Mouse (Mus musculus): Measurements from ENCODE around the gene Wdfy4.

Wdfy4 gene

DNA sequence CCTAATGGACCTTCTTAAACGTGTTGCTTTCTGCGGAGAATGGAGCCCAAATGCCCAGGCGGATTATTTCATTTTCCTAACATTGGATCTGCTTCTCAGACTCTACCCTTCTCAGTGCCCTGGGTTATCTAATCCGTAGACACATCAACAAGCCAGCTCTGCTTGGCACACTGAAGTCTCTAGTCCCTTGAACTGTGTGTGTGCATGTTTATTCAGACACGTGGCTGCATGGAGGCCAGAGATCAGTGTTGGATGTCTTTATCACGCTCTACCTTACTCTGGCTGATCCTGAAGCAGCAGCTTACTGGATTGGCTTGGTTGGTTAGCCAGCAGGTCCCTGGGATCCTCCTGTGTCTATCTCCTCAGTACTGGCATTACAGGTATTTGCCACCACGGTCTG is 113.0 kb downstream of the Wdfy4 start:
- DNase-seq, result no peak

DNA sequence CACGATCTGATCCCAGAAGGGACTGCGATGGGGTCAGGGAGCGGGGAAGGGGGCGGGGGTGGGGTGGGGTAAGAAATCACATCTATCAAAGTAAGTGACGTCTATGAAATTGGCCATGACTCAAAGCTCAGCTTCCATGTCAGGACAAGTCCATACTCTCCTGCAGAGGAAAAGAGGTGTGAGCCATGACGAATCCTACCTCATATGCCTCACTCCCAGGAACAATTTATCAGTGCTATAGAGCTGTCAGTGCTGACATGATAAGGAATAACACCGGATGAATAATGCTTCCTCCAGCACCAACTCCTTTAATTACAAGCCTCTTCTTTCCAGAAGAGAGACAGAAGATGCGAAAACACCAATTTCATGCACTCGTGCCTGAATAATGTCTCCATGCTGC is 117.6 kb downstream of the Wdfy4 start:
- no peak for DNase-seq

DNA sequence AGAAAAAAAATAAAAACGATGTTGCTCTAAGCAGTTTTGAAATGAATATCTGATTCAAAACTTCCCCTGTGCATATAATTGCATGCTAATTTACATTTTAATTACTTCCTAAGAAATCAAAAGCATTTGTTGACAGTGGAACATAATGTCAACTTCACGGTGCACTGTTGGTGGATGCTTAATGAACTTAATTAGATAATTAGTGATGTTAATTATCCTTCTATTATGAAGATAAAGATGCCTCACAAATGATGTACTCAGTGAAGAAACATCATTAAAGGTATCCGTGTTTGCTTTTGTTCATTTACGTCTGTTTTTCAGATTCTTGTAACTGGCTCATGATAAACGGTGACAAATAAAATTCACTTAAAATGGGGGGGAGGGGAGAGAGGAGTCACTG is 122.3 kb downstream of the Wdfy4 start:
- DNase-seq, result no peak

GRCm38 (mm10) chr14:33058881-33059660 is 126.2 kb downstream of the Wdfy4 start:
- no peak for DNase-seq

GRCm38 (mm10) chr14:33053441-33053840 is 131.9 kb downstream of the Wdfy4 start:
- no peak for DNase-seq

GRCm38 (mm10) chr14:33045217-33045616 is 140.1 kb downstream of the Wdfy4 start:
- DNase-seq, result no peak

DNA sequence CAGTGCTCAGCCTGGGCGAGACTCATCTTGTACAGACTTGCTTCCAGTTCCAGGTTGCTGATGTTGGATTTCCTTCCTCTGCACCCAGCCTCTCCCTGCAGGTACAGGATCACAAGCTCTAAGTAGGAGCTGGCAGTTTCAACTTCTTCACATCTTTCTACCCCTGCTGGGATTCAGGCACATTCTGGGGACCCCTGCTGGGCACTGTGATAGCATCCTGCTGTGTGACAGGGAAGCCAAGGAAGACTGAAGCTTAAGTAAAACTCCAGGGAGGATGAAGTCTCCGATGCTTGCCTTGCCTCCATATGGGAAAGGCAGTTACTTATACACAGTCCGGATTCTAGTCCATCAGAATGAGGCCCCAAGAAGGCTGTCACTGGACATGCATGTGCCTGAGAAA is 148.5 kb downstream of the Wdfy4 start:
- no peak for DNase-seq

DNA sequence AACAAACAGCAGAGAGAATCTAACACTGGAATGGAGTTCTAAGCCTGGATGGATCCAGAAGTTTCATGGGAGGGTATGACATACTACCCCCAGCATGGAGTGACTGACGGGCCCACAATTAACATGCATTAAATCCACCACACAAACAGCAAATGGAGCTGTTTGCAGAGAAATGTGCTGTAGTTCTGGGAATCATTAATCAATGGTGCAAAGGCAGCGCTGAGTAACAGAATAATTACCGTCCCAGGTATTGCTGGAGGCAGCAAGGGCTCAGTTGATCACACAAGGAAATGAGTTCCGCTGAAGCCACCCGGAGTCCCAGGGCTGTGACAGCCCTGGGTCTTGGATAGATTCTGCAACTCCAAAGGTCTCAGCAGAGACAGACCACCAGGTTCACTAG is 149.9 kb downstream of the Wdfy4 start:
- no peak for DNase-seq

GRCm38 (mm10) chr14:33033424-33033823 is 151.9 kb downstream of the Wdfy4 start:
- DNase-seq, result no peak

GRCm38 (mm10) chr14:33030849-33031248 is 154.5 kb downstream of the Wdfy4 start:
- DNase-seq, result no peak

DNA sequence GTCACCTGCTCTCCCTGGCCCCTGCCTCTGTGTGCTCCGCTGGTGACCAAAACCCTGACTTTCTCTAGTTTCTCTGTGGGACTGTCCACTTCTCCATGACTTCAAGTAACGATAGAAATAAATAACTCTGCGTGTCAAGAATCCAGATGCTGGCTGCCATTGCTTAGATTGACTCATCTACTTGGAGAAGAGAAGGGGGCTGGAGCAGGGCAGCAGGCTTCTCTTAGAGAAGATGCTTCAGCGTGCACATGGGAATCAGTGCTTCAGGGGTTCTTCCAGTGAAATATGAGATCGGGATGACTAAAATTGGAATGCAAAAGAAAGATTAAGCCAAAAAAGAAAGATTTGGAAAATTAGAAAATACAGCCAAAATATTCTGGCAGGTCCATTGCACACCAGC is 165.7 kb downstream of the Wdfy4 start:
- no peak for DNase-seq

DNA sequence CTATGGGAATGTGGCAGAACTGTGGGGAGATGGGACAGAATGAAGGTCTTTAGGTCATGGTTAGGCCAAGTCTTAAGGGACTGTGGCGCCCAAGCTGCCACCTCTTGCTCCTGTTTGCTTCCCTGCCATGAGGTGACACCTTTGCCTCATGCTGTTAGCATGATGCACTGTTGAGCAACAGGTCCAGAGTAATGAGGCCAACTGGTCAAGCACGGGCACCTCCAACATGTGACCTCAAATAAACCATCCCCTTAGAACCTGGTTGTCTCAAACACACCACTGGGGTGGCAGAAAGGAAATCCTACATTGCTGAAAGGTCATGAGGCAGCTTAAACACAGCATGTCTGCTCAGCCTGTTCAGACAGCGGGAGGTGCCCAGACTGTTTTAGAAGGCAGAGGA is 166.3 kb downstream of the Wdfy4 start:
- no peak for DNase-seq

DNA sequence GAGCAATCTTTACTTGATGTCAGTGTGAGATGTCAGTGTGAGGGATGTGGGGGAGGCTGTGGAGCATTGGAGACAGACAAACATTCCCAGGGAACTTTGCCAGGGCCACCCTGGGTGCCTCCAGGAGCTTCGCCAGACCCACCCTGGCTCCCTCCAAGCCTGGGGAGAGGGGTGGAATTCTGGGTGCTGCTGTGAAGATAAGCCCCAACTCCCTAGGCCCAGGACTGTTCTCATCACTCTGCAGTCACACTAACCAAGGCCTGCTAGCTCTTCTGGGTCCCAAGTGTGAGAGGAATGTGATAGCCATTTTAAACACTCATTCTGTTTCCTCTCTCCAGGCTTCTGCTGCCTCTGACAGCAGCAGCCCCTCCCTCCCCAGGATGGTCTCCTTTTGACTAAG is 177.7 kb downstream of the Wdfy4 start:
- DNase-seq, result no peak

GRCm38 (mm10) chr14:33005114-33005513 is 180.2 kb downstream of the Wdfy4 start:
- DNase-seq, result no peak

GRCm38 (mm10) chr14:33000112-33000979 is 185.0 kb downstream of the Wdfy4 start:
- no peak for DNase-seq

GRCm38 (mm10) chr14:32999511-32999910 is 185.8 kb downstream of the Wdfy4 start:
- DNase-seq, result no peak

DNA sequence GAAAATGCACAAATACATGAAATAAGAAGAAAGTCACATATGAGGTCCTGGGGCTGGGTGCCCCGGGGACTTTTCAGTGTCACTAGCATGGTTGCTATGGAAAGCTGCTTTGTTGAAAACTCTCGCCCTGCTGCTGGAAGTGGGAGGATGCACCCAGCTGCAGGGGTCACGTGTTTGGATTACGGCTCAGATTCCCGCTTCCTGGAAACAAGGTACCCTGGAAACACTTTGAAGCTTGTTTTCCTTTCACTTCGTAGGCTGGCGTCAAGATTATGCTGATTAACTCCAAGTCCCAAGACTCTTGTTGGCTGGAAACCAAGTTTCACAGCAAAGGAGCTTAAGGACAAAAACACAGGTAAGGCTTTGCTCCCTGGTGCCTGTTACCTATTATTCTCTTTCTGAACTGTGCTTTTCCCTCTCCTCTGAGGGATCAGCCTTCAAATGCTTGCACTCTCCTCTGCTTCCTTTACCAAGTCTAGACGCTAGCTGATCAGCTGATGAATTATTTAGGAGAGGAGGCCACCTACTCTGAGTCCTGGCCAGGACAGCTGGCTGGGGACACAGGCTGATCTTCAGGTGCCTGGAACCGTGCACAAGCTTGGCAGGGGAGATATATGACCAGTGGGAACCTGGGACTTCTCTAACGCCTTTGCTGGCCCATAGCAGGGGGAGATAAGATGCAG is 190.2 kb downstream of the Wdfy4 start:
- no peak for DNase-seq

DNA sequence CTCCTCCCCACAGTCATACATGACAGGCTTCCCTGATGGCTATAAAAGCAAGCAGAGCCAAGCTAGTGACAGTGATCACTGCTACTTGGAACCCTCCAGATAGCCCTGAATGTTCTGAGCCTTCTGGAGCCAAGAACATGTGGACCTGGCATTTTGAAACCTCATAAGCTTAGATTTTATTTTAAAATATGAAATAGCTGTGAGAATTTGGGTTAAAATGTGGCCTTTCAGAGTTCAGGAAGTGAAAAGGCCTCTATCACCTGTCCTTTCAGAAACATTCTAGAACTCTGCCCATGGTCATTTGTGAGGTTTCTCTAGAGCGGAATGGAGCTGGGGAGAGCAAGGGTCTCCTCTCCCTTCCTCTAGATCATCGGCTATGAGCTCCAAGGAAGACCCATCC is 194.2 kb downstream of the Wdfy4 start, which contains the start of gene Lrrc18:
Gene Lrrc18 (plus strand): TSS at position 301 of the 400 bp plus-strand sequence.
- DNase-seq, result no peak

DNA sequence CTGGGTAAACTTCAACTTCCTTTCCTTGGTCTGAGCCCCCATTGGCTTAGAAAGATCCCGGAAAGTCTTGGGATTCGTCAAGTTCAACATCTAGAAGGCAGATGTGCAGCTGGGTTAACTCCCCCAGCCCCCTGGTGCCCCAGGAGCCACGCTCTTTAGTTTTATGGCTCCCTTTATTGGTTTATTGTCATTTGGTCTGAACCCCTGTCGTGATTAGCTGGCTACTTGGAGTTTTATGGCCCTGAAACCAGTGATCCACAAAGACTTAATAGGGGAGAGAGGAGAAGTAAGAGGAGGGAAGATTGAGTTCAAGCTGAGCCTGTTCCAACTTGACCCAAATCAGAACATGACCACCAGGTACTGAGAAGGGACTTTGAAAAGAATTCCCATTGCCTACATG is 198.6 kb downstream of the Wdfy4 start:
- DNase-seq, result no peak

DNA sequence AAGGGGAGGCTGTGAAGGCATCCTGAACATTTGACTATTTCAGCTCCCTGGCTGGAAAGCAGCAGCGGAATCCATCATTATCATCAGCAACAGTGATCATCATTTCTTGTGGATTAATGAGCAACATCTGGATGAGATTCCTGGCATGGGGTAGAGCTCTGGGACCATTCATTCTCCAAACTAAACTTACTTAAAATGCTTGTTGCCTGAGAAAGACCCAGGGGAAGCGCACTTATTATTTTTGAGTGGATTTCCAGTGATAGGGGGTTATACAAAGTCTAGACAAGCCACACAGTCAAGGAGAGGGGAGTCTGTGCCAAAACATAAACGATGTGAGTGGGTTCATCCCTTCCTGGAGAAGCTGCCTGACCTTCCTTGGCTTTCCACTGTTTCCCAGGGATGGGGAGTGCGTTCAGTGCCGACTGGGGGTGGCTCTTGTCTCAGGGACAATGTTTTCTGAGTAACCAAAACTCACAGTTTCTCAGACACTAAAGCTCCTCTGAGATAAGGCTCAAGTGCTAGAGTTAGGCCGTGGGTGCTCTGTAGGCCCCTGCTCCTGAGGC is 201.1 kb downstream of the Wdfy4 start:
- DNase-seq, result no peak

DNA sequence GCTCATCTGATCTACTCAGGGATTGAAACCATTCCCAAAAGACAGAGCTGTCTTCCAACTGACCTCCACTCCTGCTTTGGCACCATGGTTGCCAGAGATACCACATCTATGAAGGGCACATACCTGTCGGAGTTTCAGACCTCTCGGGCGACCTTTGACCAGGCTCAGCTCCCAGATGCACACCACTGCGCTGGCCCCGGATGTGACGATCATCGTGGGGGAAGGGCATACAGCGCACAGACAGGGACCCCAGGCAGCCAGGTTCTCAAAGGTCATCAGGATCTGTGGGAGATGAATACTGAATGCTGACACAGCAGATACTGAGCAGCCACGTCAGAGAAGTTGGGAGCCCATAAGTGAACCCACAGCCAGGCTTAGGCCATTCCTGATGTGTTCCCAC is 214.6 kb downstream of the Wdfy4 start:
- no peak for DNase-seq

GRCm38 (mm10) chr14:32964742-32965141 is 220.6 kb downstream of the Wdfy4 start:
- DNase-seq, result no peak

GRCm38 (mm10) chr14:32960481-32960880 is 224.8 kb downstream of the Wdfy4 start:
- DNase-seq, result peak; percentile 30

Measured in cerebellum, adult 11 months (tissue).